Mouse (Mus musculus) gastrocnemius, postnatal 14 days (tissue): ENCODE measurements at regions not wholly inside any gene's neighbourhood (a gene's known extent, or its start where the extent isn't known, plus 50 kb on each side); places are given as distances from the start of the nearest gene placed in this dataset.
A peak's percentile ranks its signal among the peaks of the same experiment; 100 is the strongest.

Source experiments
- DNase-seq: peaks from one replicate; pipeline ENCODE4 v3.0.0; 2021; ENCODE audit warnings: mixed read lengths
- intact Hi-C: fragments of 180-260 bp; cut with DNase I; formaldehyde crosslinking; loops from one replicate; pipeline ENCODE4 v1.15.1; 2025; ENCODE audit warnings: low total_unique reads

- no peak for DNase-seq
Measured at GRCm38 (mm10) chr13:97626116-97626515, 134.3 kb downstream of the Gm10260 start.

GRCm38 (mm10) chr13:97625391-97625790, 135.0 kb downstream of the Gm10260 start:
- no peak for DNase-seq
- intact Hi-C loops, result no loop called here

More at GRCm38 (mm10) chr13:97626116-97626515, 134.3 kb downstream of the Gm10260 start:
- intact Hi-C loops, result no loop called here

GRCm38 (mm10) chr13:97618190-97618586, 142.2 kb downstream of the Gm10260 start:
- intact Hi-C loops, result no loop called here
- DNase-seq, result no peak

GRCm38 (mm10) chr13:97617511-97618189, 142.8 kb downstream of the Gm10260 start:
- intact Hi-C loops, result no loop called here
- peak; percentile 57 for DNase-seq

- DNase-seq, result no peak
- intact Hi-C loops, result no loop called here
Measured at GRCm38 (mm10) chr13:97616919-97617318, 143.5 kb downstream of the Gm10260 start.

- DNase-seq, result peak; percentile 14
- intact Hi-C loops, result no loop called here
Measured at GRCm38 (mm10) chr13:97607221-97607723, 153.2 kb downstream of the Gm10260 start.

GRCm38 (mm10) chr13:97604451-97604850, 156.0 kb downstream of the Gm10260 start:
- intact Hi-C loops, result loop anchor here (5.0 kb wide), 1 partner anchor 362 kb away; the partner anchor contains the start of gene Enc1
- no peak for DNase-seq

GRCm38 (mm10) chr13:97601135-97601730, 159.2 kb downstream of the Gm10260 start:
- no peak for DNase-seq
- intact Hi-C loops, result loop anchor here (5.0 kb wide), 1 partner anchor 359 kb away; the partner anchor contains the start of gene Enc1

GRCm38 (mm10) chr13:97600136-97600535, 160.3 kb downstream of the Gm10260 start:
- intact Hi-C loops, result loop anchor here (5.0 kb wide), 1 partner anchor 358 kb away; the partner anchor contains the start of gene Enc1

GRCm38 (mm10) chr13:97598507-97599431, 161.7 kb downstream of the Gm10260 start:
- DNase-seq, result peak; percentile 39
- intact Hi-C loops, result no loop called here

More at GRCm38 (mm10) chr13:97600136-97600535, 160.3 kb downstream of the Gm10260 start:
- DNase-seq, result no peak

GRCm38 (mm10) chr13:97594851-97595250, 165.6 kb downstream of the Gm10260 start:
- no peak for DNase-seq
- intact Hi-C loops, result no loop called here

- intact Hi-C loops, result no loop called here
- DNase-seq, result no peak
Measured at GRCm38 (mm10) chr13:97589626-97590025, 170.8 kb downstream of the Gm10260 start.

- intact Hi-C loops, result no loop called here
- DNase-seq, result no peak
Measured at GRCm38 (mm10) chr13:97588085-97588484, 172.3 kb downstream of the Gm10260 start.

- no peak for DNase-seq
- intact Hi-C loops, result no loop called here
Measured at GRCm38 (mm10) chr13:97587088-97587487, 173.3 kb downstream of the Gm10260 start.

GRCm38 (mm10) chr13:97584045-97584444, 176.4 kb downstream of the Gm10260 start:
- no peak for DNase-seq
- intact Hi-C loops, result no loop called here

- intact Hi-C loops, result no loop called here
- no peak for DNase-seq
Measured at GRCm38 (mm10) chr13:97581380-97581779, 179.1 kb downstream of the Gm10260 start.

- no peak for DNase-seq
- intact Hi-C loops, result no loop called here
Measured at GRCm38 (mm10) chr13:97580241-97580874, 180.1 kb downstream of the Gm10260 start.

- DNase-seq, result no peak
- intact Hi-C loops, result no loop called here
Measured at GRCm38 (mm10) chr13:97578595-97578994, 181.8 kb downstream of the Gm10260 start.

GRCm38 (mm10) chr13:97577081-97577785, 183.2 kb downstream of the Gm10260 start:
- DNase-seq, result no peak
- intact Hi-C loops, result no loop called here
